Mouse (Mus musculus) neural tube, embryonic 11.5 days (tissue): ENCODE results near the gene Ppp1r18. TPM values are rescaled to one million over a fixed set of nuclear protein-coding genes. Genes with fewer than 3 reads are reported as not detected.

Experiments
- ATAC-seq: fragments of 200-750 bp; cut with Nextera tagmentation; 2 replicates; pipeline ENCODE4 v1.8.0; 2017; ENCODE audit warnings: moderate number of reproducible peaks, mild to moderate bottlenecking, moderate TSS enrichment, moderate library complexity; ENCODE audit not compliant: insufficient read depth, low FRiP score, low TSS enrichment
- DNase-seq: peaks from one replicate; pipeline ENCODE4 v3.0.0-alpha.2; 2015; ENCODE audit warnings: low spot score
- H3K27ac ChIP-seq: fragments of 300-500 bp; sonication (generic); 2 replicates; pipeline ENCODE4 v1.5.1; 2014; ENCODE audit warnings: low read depth, mild to moderate bottlenecking, low read length
- H3K27me3 ChIP-seq: fragments of 300-500 bp; sonication (generic); 2 replicates; pipeline ENCODE4 v1.6.1; 2014; ENCODE audit warnings: mild to moderate bottlenecking, low read length, mixed read lengths; ENCODE audit not compliant: control insufficient read depth, insufficient read depth
- H3K36me3 ChIP-seq: fragments of 300-500 bp; sonication (generic); 2 replicates; pipeline ENCODE4 v1.6.1; 2014; ENCODE audit warnings: mild to moderate bottlenecking, low read length, moderate library complexity, mixed read lengths; ENCODE audit not compliant: control insufficient read depth, insufficient read depth
- H3K4me1 ChIP-seq: fragments of 300-500 bp; sonication (generic); 2 replicates; pipeline ENCODE4 v1.6.1; 2014; ENCODE audit warnings: low read length, mixed read lengths; ENCODE audit not compliant: control insufficient read depth, insufficient read depth
- H3K4me2 ChIP-seq: fragments of 300-500 bp; sonication (generic); 2 replicates; pipeline ENCODE4 v1.6.1; 2014; ENCODE audit warnings: low read depth, mild to moderate bottlenecking, moderate library complexity
- H3K4me3 ChIP-seq: fragments of 300-500 bp; sonication (generic); 2 replicates; pipeline ENCODE4 v1.5.1; 2014; ENCODE audit warnings: low read depth, low read length
- H3K9ac ChIP-seq: fragments of 300-500 bp; sonication (generic); 2 replicates; pipeline ENCODE4 v1.6.1; 2014; ENCODE audit warnings: mild to moderate bottlenecking, low read length
- H3K9me3 ChIP-seq: fragments of 300-500 bp; sonication (generic); 2 replicates; pipeline ENCODE4 v1.6.1; 2016; ENCODE audit warnings: low read length; ENCODE audit not compliant: control insufficient read depth
- whole genome bisulfite sequencing: fragments of 180-500 bp; shearing (Covaris S2); extraction: QIAGEN DNeasy Blood & Tissue Kit; methylation state at CpG from one replicate; pipeline ENCODE4 v1.1.7; 2014; 5-methylcytosine and 5-hydroxymethylcytosine counted together
- polyA plus RNA-seq: library from polyadenylated mRNA; unstranded; fragments of >200 nt; fragmentation: Nextera tagmentation; extraction: Ambion mirVana; gene quantifications from 2 replicates; pipeline ENCODE4 v1.2.1, GENCODE M21; 2014

The Ppp1r18 gene
- polyA plus RNA-seq, result 34.9 and 39.3 TPM in 2 replicates

DNA sequence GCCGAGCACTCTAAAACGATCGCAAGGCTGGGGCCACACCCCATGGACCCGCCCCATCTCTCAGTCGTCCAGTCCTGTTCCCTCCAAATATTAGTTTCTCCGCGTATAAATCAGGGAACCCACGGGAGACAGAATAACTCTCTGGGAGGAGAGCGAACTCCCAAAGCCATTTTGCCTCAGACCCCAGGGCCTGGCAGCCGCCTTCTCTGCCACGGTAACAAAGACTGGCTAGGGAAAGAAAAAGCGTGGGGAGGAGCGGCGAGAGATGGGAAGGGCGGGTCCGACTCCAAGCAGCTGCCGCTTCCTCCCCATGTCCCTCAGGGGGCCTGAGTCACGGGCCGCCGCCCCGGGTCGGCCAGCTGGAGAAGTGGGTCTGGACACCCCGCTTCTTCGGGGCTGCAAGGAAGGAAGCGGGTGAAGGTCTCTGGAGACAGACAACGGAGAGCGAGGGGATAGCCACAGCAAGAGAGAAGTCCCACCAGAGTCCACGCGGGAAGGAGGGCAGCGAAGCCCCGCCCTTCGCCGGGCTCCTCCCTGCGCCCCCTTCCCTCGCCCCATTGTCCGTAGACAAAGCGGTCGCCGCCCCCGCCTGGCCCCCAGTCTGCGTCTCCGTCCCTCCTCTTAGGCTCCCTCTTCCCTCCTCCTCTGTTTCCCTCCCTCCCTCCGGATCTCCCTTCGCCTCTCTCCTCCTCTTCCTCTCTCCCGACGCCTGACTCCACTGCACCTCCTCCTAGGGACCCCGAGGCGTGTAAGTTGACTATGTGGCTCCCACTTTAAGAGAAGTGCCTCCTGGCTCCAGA lies at the start of gene Ppp1r18:
Gene Ppp1r18 (plus strand): TSS at position 113 of the 800 bp plus-strand sequence.
- Histone ChIP-seq H3K4me2 (peak within 1 kb of the TSS; percentile 86), H3K4me1 (peaks cover 28% of the 10 kb centered on the region), H3K9me3 (no peaks in the 10 kb centered on the region), H3K9ac (peak within 1 kb of the TSS; percentile 94), H3K4me3 (peak within 1 kb of the TSS; percentile 77), H3K27me3 (no peaks in the 10 kb centered on the region), H3K36me3 (0 out of 2 replicates have a peak, but pooled peaks cover under 1% of the 10 kb centered on the region), H3K27ac (peak within 1 kb of the TSS; percentile 98)
- DNase-seq (peak; percentile 90), ATAC-seq (peak; percentile 65)
- under 1% methylated on average over 42 of the region's 48 CpGs for WGBS

DNA sequence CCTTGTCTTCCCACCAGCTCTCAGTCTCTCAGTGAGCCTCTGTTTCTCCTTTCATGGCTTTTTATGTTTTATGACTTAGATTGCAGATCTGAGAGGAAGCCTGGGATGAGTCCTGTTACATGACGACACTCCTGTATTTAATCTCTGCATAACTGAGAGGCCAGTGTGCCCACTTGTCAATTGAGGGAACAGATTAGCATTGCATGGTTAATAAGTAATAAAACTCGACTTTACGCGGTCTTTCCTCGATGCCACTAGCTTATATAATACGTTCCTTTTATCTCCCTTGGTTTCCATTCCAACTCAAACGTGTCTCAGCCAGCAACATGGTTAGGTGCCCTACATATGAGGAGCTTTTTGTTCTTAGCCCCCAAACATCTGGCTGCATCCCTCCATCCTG lies 49.6 kb upstream of the Ppp1r18 start:
- no peak for ATAC-seq
- no peak for DNase-seq
- Histone ChIP-seq H3K4me3 (no peak overlapping the region), H3K27ac (no peak overlapping the region), H3K4me1 (no peaks in the 10 kb centered on the region), H3K27me3 (peaks cover 6% of the 10 kb centered on the region; the same call in 1 of the 2 replicates), H3K4me2 (no peak overlapping the region), H3K36me3 (no peaks in the 10 kb centered on the region), H3K9ac (no peak overlapping the region), H3K9me3 (no peaks in the 10 kb centered on the region)
- WGBS, result 60% methylated on average over 7 of the region's 7 CpGs

DNA sequence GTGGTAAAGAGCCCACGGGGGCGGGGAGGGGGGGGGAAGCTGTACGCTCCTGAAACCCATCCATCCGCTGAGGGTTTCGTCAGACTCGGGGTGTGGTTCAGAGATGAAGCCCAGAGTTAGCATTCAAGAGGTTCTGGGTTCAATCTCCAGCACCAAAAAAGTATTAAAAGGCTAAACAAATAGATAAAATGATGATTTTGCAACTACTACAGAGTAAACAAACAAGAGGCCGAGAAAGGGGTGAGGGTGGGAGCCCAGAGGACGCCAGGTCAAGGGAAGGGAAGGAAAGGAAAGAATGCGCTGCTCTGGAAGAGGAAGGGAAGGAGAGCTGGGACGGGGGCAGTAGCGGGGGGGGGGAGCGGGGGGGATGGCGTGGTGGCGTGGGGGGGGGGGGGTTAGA lies 48.7 kb upstream of the Ppp1r18 start:
- ATAC-seq (no peak), DNase-seq (no peak)
- no peaks in the 10 kb centered on the region for H3K9me3 ChIP-seq
- H3K4me3 ChIP-seq, result no peak overlapping the region
- no peaks in the 10 kb centered on the region for H3K4me1 ChIP-seq
- H3K9ac ChIP-seq, result no peak overlapping the region
- peaks cover 6% of the 10 kb centered on the region; the same call in 1 of the 2 replicates for H3K27me3 ChIP-seq
- no peak overlapping the region for H3K4me2 ChIP-seq
- H3K36me3 ChIP-seq, result no peaks in the 10 kb centered on the region
- 34% methylated on average over 8 of the region's 14 CpGs for WGBS
- no peak overlapping the region for H3K27ac ChIP-seq

DNA sequence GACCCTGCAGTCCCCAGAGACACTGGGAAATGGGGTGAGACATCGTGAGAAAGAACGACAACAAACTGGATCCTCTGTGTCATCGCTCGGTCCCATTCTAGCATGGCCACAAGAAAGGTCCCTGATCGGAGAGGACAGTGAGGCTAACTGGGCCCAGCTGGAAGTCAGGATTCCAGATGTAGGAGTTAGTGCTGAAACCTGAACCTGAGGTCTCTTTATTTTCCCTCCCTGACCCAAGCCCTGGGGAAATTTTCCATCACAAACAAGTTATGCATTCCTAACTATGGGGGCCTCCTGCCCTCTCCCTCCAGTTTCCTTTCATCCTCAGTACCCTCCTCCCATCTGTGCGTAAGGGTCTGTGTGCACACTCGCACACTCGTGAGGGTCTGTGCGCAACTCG lies 48.2 kb upstream of the Ppp1r18 start:
- Histone ChIP-seq H3K4me2 (no peak overlapping the region), H3K4me1 (no peaks in the 10 kb centered on the region), H3K9me3 (no peaks in the 10 kb centered on the region), H3K27ac (no peak overlapping the region), H3K27me3 (peaks cover 6% of the 10 kb centered on the region; the same call in 1 of the 2 replicates), H3K4me3 (no peak overlapping the region), H3K36me3 (no peaks in the 10 kb centered on the region), H3K9ac (no peak overlapping the region)
- WGBS, result 50% methylated on average over 10 of the region's 10 CpGs
- ATAC-seq, result no peak
- DNase-seq, result no peak

DNA sequence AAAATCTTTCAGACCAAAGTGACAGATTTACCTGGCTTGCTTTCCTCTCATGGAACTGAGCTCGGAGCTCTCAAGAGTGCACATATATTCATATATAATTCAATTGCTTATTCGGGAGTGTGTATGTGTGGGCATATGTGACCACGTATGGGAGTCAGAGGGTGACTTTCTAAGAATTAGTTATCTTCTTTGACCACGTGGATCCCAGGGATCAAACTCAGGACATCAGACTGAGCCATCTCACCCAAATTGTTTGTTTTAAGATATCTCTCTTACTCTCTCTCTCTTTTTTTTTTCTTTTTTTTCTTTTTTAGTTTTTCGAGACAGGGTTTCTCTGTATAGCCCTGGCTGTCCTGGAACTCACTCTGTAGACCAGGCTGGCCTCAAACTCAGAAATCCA lies 45.3 kb upstream of the Ppp1r18 start:
- Histone ChIP-seq H3K27me3 (peaks cover 6% of the 10 kb centered on the region; the same call in 1 of the 2 replicates), H3K27ac (no peak overlapping the region), H3K4me1 (peaks cover 4% of the 10 kb centered on the region; the same call in 1 of the 2 replicates), H3K9me3 (no peaks in the 10 kb centered on the region), H3K9ac (no peak overlapping the region), H3K36me3 (no peaks in the 10 kb centered on the region), H3K4me3 (no peak overlapping the region), H3K4me2 (no peak overlapping the region)
- ATAC-seq (no peak), DNase-seq (no peak)
- WGBS, result 75% methylated on average over 5 of the region's 5 CpGs

DNA sequence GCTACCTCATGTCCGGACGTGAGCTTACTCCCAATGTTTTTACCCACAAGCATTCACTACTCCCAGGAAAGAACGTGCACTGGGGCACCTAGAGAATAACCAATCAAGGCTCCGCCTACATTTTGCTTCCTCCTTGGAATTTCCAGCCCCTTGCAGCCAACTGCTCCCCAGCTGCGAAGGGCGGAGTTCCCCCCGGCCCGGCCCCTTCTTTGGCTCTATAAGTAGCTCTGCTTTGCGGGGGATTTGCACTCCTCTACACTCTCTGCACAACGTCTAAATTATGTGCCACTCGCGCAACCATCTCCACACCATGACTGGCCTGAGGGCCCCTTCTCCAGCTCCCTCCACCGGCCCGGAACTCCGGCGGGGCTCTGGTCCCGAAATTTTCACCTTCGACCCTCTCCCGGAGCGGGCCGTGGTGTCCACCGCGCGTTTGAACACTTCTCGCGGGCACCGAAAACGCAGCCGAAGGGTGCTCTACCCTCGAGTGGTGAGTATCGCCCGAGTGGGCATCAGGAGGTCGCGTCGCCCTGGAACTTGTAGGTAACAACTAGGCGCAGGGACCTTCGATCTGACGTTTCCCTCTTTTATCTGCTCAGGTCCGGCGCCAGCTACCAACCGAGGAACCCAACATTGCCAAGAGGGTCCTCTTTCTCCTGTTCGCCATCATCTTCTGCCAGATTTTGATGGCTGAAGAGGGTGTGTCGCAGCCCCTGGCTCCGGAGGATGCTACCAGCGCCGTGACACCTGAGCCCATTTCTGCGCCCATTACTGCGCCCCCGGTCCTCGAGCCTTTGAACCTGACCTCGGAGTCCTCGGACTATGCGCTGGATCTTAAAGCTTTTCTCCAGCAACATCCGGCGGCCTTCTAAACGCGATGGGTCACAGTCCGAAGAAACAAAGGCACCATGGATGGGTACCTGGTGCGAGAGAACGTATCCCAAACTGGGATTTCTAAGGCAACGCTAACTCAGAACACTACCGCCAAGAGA lies 43.7 kb upstream of the Ppp1r18 start, which contains the start of gene Ier3:
Gene Ier3 (plus strand): TSS at position 246 of the 992 bp plus-strand sequence.
- Histone ChIP-seq H3K4me3 (peak within 1 kb of the TSS; percentile 63), H3K27ac (no peak within 1 kb of the TSS), H3K36me3 (peaks cover 3% of the 10 kb centered on the region; the same call in 1 of the 2 replicates), H3K9ac (peak within 1 kb of the TSS; percentile 37), H3K4me2 (peak within 1 kb of the TSS; percentile 73), H3K27me3 (peaks cover 6% of the 10 kb centered on the region; the same call in 1 of the 2 replicates), H3K9me3 (no peaks in the 10 kb centered on the region), H3K4me1 (peaks cover 4% of the 10 kb centered on the region; the same call in 1 of the 2 replicates)
- ATAC-seq, result no peak
- peak; percentile 75 for DNase-seq
- under 1% methylated on average over 62 of the region's 62 CpGs for WGBS

DNA sequence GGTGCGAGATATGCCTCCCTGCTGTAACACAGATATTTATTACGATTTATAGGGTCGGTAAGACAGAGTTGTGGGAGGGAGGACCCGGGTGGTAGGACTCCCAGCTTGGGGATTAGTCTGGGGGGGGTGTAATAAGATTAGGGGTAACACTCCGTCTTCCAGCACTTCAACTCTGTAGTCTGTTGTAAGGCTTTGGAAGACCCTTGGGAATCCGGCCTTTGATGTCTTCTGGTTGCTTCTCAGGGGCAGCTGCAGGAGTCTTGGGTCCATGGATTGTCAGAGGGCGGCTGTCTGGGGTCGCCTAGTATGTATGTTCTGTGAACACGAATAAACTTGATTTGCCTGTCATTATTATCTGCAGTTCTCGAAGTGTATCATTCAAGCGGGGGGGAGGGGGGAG lies 42.8 kb upstream of the Ppp1r18 start:
- no peak for DNase-seq
- Histone ChIP-seq H3K4me2 (peak overlapping the region; percentile 73), H3K36me3 (peaks cover 3% of the 10 kb centered on the region; the same call in 1 of the 2 replicates), H3K27ac (0 out of 2 replicates have a peak overlapping the region, but pooled peaks have one; percentile 4), H3K27me3 (peaks cover 6% of the 10 kb centered on the region; the same call in 1 of the 2 replicates), H3K4me1 (peaks cover 4% of the 10 kb centered on the region; the same call in 1 of the 2 replicates), H3K9me3 (no peaks in the 10 kb centered on the region), H3K4me3 (peak overlapping the region; percentile 63), H3K9ac (peak overlapping the region; percentile 71)
- no peak; the same call in 1 of the 2 replicates for ATAC-seq
- 5% methylated on average over 11 of the region's 11 CpGs for WGBS
